Mouse (Mus musculus): ENCODE results near the gene Fis1. TPM values are rescaled to one million over a fixed set of nuclear protein-coding genes. Genes with fewer than 3 reads are reported as not detected.
A peak's percentile ranks its signal among the peaks of the same experiment; 100 is the strongest.

Gene Fis1
- total and polyA plus RNA-seq, 3 experiments: 150 to 197 (median 176) TPM

- intact Hi-C loops (cut with DNase I): loop anchor here (10.0 kb wide), 1 partner anchor 383 kb away; no protein-coding TSS in a partner anchor
- H3K4me1 ChIP-seq (ENCODE audit: control insufficient read depth, insufficient read depth, low read length): peaks cover 9% of the 10 kb centered on the region
These were observed 8.4 kb downstream of the Fis1 start for GRCm38 (mm10) chr5:136961334-136961982.

GRCm38 (mm10) chr5:136961983-136962461 is 8.9 kb downstream of the Fis1 start:
- TF ChIP-seq POLR2A (IDR thresholded peaks at IDR 0.05; ENCODE audit: insufficient read depth, low read depth, low read length) (peak; percentile 85), CTCF (IDR thresholded peaks at IDR 0.05) (no peak)
- H3K79me2 ChIP-seq (replicated peaks; ENCODE audit: control insufficient read depth, insufficient read depth, low read length): no peaks in the 10 kb centered on the region
- intact Hi-C loops (cut with DNase I): loop anchor here (1.0 to 10.0 kb wide), 3 partner anchors 9 to 383 kb away; partner anchors contain the start of gene Fis1
- WGBS: under 1% methylated on average over 20 of the region's 20 CpGs
- peaks cover 13% of the 10 kb centered on the region for H3K4me1 ChIP-seq (ENCODE audit: control insufficient read depth, insufficient read depth, low read length)
- peaks cover 2% of the 10 kb centered on the region; the same call in 1 of the 2 replicates for H3K36me3 ChIP-seq (ENCODE audit: control insufficient read depth, insufficient read depth, low read length)
- peak overlapping the region; percentile 84 for H3K9ac ChIP-seq (ENCODE audit: low read depth, low read length)
- H3K27me3 ChIP-seq (ENCODE audit: control insufficient read depth, insufficient read depth, low read length): no peaks in the 10 kb centered on the region
- peak overlapping the region; percentile 98 for H3K4me3 ChIP-seq
- peak overlapping the region; percentile 97 for H3K27ac ChIP-seq
- DNase-seq: peak; percentile 91 to 95

More at GRCm38 (mm10) chr5:136961334-136961982, 8.4 kb downstream of the Fis1 start:
- Histone ChIP-seq H3K79me2 (replicated peaks; ENCODE audit: control insufficient read depth, insufficient read depth, low read length) (no peaks in the 10 kb centered on the region; the same call in 1 of the 2 replicates), H3K36me3 (ENCODE audit: control insufficient read depth, insufficient read depth, low read length) (no peaks in the 10 kb centered on the region), H3K27me3 (ENCODE audit: control insufficient read depth, insufficient read depth, low read length) (no peaks in the 10 kb centered on the region), H3K4me3 (peak overlapping the region; percentile 98), H3K9ac (ENCODE audit: low read depth, low read length) (peak overlapping the region; percentile 84), H3K27ac (peak overlapping the region; percentile 97)
- peak in 1 of 2 experiments; percentile 35 for DNase-seq
- 29% methylated on average over 5 of the region's 5 CpGs for WGBS
- TF ChIP-seq POLR2A (IDR thresholded peaks at IDR 0.05; ENCODE audit: insufficient read depth, low read depth, low read length) (no peak), EP300 (IDR thresholded peaks at IDR 0.05; ENCODE audit: insufficient read depth, low read depth, low read length) (no peak), CTCF (IDR thresholded peaks at IDR 0.05) (no peak)

GRCm38 (mm10) chr5:136962501-136962900 is 9.4 kb downstream of the Fis1 start:
- Histone ChIP-seq H3K4me3 (peak overlapping the region; percentile 98), H3K9ac (ENCODE audit: low read depth, low read length) (peak overlapping the region; percentile 66), H3K79me2 (replicated peaks; ENCODE audit: control insufficient read depth, insufficient read depth, low read length) (no peaks in the 10 kb centered on the region), H3K36me3 (ENCODE audit: control insufficient read depth, insufficient read depth, low read length) (peaks cover 5% of the 10 kb centered on the region; the same call in 1 of the 2 replicates), H3K4me1 (ENCODE audit: control insufficient read depth, insufficient read depth, low read length) (peaks cover 16% of the 10 kb centered on the region), H3K27me3 (ENCODE audit: control insufficient read depth, insufficient read depth, low read length) (no peaks in the 10 kb centered on the region), H3K27ac (peak overlapping the region; percentile 97)
- WGBS: 2% methylated on average over 10 of the region's 10 CpGs
- peak; percentile 84 to 88 for DNase-seq
- intact Hi-C loops (cut with DNase I): loop anchor here (1.0 to 10.0 kb wide), 3 partner anchors 9 to 382 kb away; partner anchors contain the start of gene Fis1
- TF ChIP-seq POLR2A (IDR thresholded peaks at IDR 0.05; ENCODE audit: insufficient read depth, low read depth, low read length) (no peak), EP300 (IDR thresholded peaks at IDR 0.05; ENCODE audit: insufficient read depth, low read depth, low read length) (0 out of 2 replicates have a peak, but pooled peaks have one; percentile 17)

GRCm38 (mm10) chr5:136962966-136963540 is 10.0 kb downstream of the Fis1 start:
- TF ChIP-seq CTCF (IDR thresholded peaks at IDR 0.05) (no peak), POLR2A (IDR thresholded peaks at IDR 0.05; ENCODE audit: insufficient read depth, low read depth, low read length) (no peak), EP300 (IDR thresholded peaks at IDR 0.05; ENCODE audit: insufficient read depth, low read depth, low read length) (no peak)
- H3K9ac ChIP-seq (ENCODE audit: low read depth, low read length): no peak overlapping the region
- 69% methylated on average over 8 of the region's 8 CpGs for WGBS
- H3K4me3 ChIP-seq: peak overlapping the region; percentile 98
- peak overlapping the region; percentile 97 for H3K27ac ChIP-seq
- intact Hi-C loops (cut with DNase I): loop anchor here (1.0 to 10.0 kb wide), 3 partner anchors 10 to 382 kb away; partner anchors contain the start of gene Fis1
- DNase-seq: no peak
- peaks cover 5% of the 10 kb centered on the region; the same call in 1 of the 2 replicates for H3K36me3 ChIP-seq (ENCODE audit: control insufficient read depth, insufficient read depth, low read length)
- peaks cover 19% of the 10 kb centered on the region for H3K4me1 ChIP-seq (ENCODE audit: control insufficient read depth, insufficient read depth, low read length)
- H3K27me3 ChIP-seq (ENCODE audit: control insufficient read depth, insufficient read depth, low read length): no peaks in the 10 kb centered on the region
- no peaks in the 10 kb centered on the region for H3K79me2 ChIP-seq (replicated peaks; ENCODE audit: control insufficient read depth, insufficient read depth, low read length)

GRCm38 (mm10) chr5:136965210-136965609 is 12.1 kb downstream of the Fis1 start:
- H3K4me1 ChIP-seq (ENCODE audit: control insufficient read depth, insufficient read depth, low read length): peaks cover 22% of the 10 kb centered on the region
- intact Hi-C loops (cut with DNase I): loop anchor here (10.0 kb wide), 1 partner anchor 380 kb away; no protein-coding TSS in a partner anchor
- TF ChIP-seq CTCF (IDR thresholded peaks at IDR 0.05) (no peak), EP300 (IDR thresholded peaks at IDR 0.05; ENCODE audit: insufficient read depth, low read depth, low read length) (no peak), POLR2A (IDR thresholded peaks at IDR 0.05; ENCODE audit: insufficient read depth, low read depth, low read length) (no peak)
- no peak overlapping the region for H3K9ac ChIP-seq (ENCODE audit: low read depth, low read length)
- H3K27me3 ChIP-seq (ENCODE audit: control insufficient read depth, insufficient read depth, low read length): no peaks in the 10 kb centered on the region
- H3K4me3 ChIP-seq: no peak overlapping the region
- no peaks in the 10 kb centered on the region for H3K79me2 ChIP-seq (replicated peaks; ENCODE audit: control insufficient read depth, insufficient read depth, low read length)
- peak overlapping the region; percentile 88 for H3K27ac ChIP-seq
- WGBS: 37% methylated on average over 9 of the region's 9 CpGs
- peaks cover 5% of the 10 kb centered on the region; the same call in 1 of the 2 replicates for H3K36me3 ChIP-seq (ENCODE audit: control insufficient read depth, insufficient read depth, low read length)
- no peak for DNase-seq
